Mouse (Mus musculus): ENCODE data around the gene Fat1.

- TF ChIP-seq CTCF (IDR thresholded peaks at IDR 0.05) (no peak), POLR2A (IDR thresholded peaks at IDR 0.05; ENCODE audit: insufficient read depth, low read depth, low read length) (no peak), EP300 (IDR thresholded peaks at IDR 0.05; ENCODE audit: insufficient read depth, low read depth, low read length) (no peak)
Measured at GRCm38 (mm10) chr8:45019241-45019640, 84.0 kb downstream of the Fat1 start.
